Mouse (Mus musculus) ES-E14 (cell line): ENCODE measurements at regions not wholly inside any gene's neighbourhood (a gene's known extent, or its start where the extent isn't known, plus 50 kb on each side); places are given as distances from the start of the nearest gene placed in this dataset.
A peak's percentile ranks its signal among the peaks of the same experiment; 100 is the strongest.

Experiments
- DNase-seq: peaks from one replicate; pipeline ENCODE4 v3.0.0-alpha.2; 2013; ENCODE audit warnings: low read depth, low spot score
- H3K27ac ChIP-seq: 2 replicates; pipeline ENCODE4 v1.5.1; 2012; ENCODE audit warnings: low read depth, mild to moderate bottlenecking, low read length, moderate library complexity, mixed read lengths; ENCODE audit not compliant: poor library complexity, insufficient read depth, severe bottlenecking
- H3K36me3 ChIP-seq: 2 replicates; pipeline ENCODE4 v1.6.1; 2012; ENCODE audit warnings: mild to moderate bottlenecking, low read length, moderate library complexity, mixed read lengths; ENCODE audit not compliant: control insufficient read depth, poor library complexity, insufficient read depth, severe bottlenecking
- H3K4me1 ChIP-seq, 2 experiments: fragments of 150-350 bp in 1 of 2; sonication (generic) in 1 of 2; 2 replicates each; pipeline ENCODE4 v1.6.1; 2012; ENCODE audit warnings: low read length in 2 of 2, mild to moderate bottlenecking in 1 of 2, mixed read lengths in 1 of 2; ENCODE audit not compliant: control insufficient read depth in 2 of 2, insufficient read depth in 2 of 2, poor library complexity in 1 of 2
- H3K4me3 ChIP-seq, 2 experiments: fragments of 150-350 bp in 1 of 2; sonication (generic) in 1 of 2; 2 replicates each; pipeline ENCODE4 v1.5.1; 2012; ENCODE audit warnings: low read length in 2 of 2, low read depth in 1 of 2, mild to moderate bottlenecking in 1 of 2, mixed read lengths in 1 of 2; ENCODE audit not compliant: insufficient read depth in 1 of 2, poor library complexity in 1 of 2, severe bottlenecking in 1 of 2
- H3K9ac ChIP-seq: 2 replicates; pipeline ENCODE4 v1.6.1; 2012; ENCODE audit warnings: low read depth, mild to moderate bottlenecking, low read length, mixed read lengths; ENCODE audit not compliant: poor library complexity, insufficient read depth, severe bottlenecking
- H3K9me3 ChIP-seq: fragments of 150-350 bp; sonication (generic); 2 replicates; pipeline ENCODE4 v1.6.1; 2012; ENCODE audit warnings: low read depth, mild to moderate bottlenecking, low read length; ENCODE audit not compliant: control insufficient read depth, insufficient read depth
- CHD2 ChIP-seq: IDR thresholded peaks from 2 replicates; pipeline ENCODE4 v1.6.1; 2014; ENCODE audit warnings: mild to moderate bottlenecking, low read depth, low read length, inconsistent platforms
- HCFC1 ChIP-seq: IDR thresholded peaks from 2 replicates; pipeline ENCODE4 v1.6.1; 2012; ENCODE audit warnings: low read length, inconsistent platforms, borderline replicate concordance; ENCODE audit not compliant: insufficient read depth
- MAFK ChIP-seq: IDR thresholded peaks from 2 replicates; pipeline ENCODE4 v1.6.1; 2014; ENCODE audit warnings: mild to moderate bottlenecking, low read depth, low read length, inconsistent platforms; ENCODE audit not compliant: insufficient read depth
- ZC3H11A ChIP-seq: IDR thresholded peaks from 2 replicates; pipeline ENCODE4 v1.6.1; 2012; ENCODE audit warnings: low read depth, mild to moderate bottlenecking, inconsistent platforms, low read length, borderline replicate concordance
- ZNF384 ChIP-seq: IDR thresholded peaks from 2 replicates; pipeline ENCODE4 v1.6.1; 2012; ENCODE audit warnings: low read depth, low read length, inconsistent platforms
- in situ Hi-C, 2 experiments: fragments of 600-800 bp; cut with MboI; formaldehyde crosslinking; loops; one replicate each; pipeline ENCODE4 v1.15.1; 2025; ENCODE audit warnings: low sequenced_read_pairs in 2 of 2, inconsistent platforms in 1 of 2; ENCODE audit not compliant: unreplicated experiment in 2 of 2

GRCm38 (mm10) chr14:58519086-58519485 lies 448.7 kb downstream of the Fgf9 start:
- Histone ChIP-seq H3K4me1 (no peaks in the 10 kb centered on the region), H3K4me3 (no peak overlapping the region), H3K36me3 (no peaks in the 10 kb centered on the region), H3K9me3 (no peaks in the 10 kb centered on the region), H3K27ac (no peak overlapping the region), H3K9ac (no peak overlapping the region)
- TF ChIP-seq CHD2 (no peak), HCFC1 (no peak), ZC3H11A (no peak), MAFK (no peak)
- in situ Hi-C loops = loop anchor here in 1 of 2 experiments (10.0 kb wide), 1 partner anchor 56 kb away; no protein-coding TSS in a partner anchor
- no peak for DNase-seq

GRCm38 (mm10) chr14:58516543-58516942 lies 446.2 kb downstream of the Fgf9 start:
- H3K4me3 ChIP-seq = no peak overlapping the region
- TF ChIP-seq ZC3H11A (no peak), CHD2 (no peak), HCFC1 (no peak), MAFK (no peak), ZNF384 (no peak)
- no peak for DNase-seq
- H3K27ac ChIP-seq = no peak overlapping the region
- no peaks in the 10 kb centered on the region for H3K36me3 ChIP-seq
- H3K9me3 ChIP-seq = no peaks in the 10 kb centered on the region
- in situ Hi-C loops = loop anchor here in 1 of 2 experiments (10.0 kb wide), 1 partner anchor 58 kb away; no protein-coding TSS in a partner anchor
- no peak overlapping the region for H3K9ac ChIP-seq
- H3K4me1 ChIP-seq = no peaks in the 10 kb centered on the region

GRCm38 (mm10) chr14:58512177-58512576 lies 441.8 kb downstream of the Fgf9 start:
- H3K36me3 ChIP-seq = no peaks in the 10 kb centered on the region
- H3K9ac ChIP-seq = no peak overlapping the region
- H3K9me3 ChIP-seq = no peaks in the 10 kb centered on the region
- DNase-seq = no peak
- in situ Hi-C loops = loop anchor here in 1 of 2 experiments (10.0 kb wide), 1 partner anchor 63 kb away; no protein-coding TSS in a partner anchor
- no peaks in the 10 kb centered on the region for H3K4me1 ChIP-seq
- TF ChIP-seq HCFC1 = no peak
- no peak for TF ChIP-seq ZC3H11A
- TF ChIP-seq CHD2 = no peak
- no peak for TF ChIP-seq MAFK
- no peak for TF ChIP-seq ZNF384
- H3K27ac ChIP-seq = no peak overlapping the region
- no peak overlapping the region for H3K4me3 ChIP-seq

GRCm38 (mm10) chr14:58511571-58511985 lies 441.2 kb downstream of the Fgf9 start:
- Histone ChIP-seq H3K9ac (no peak overlapping the region), H3K4me3 (no peak overlapping the region), H3K27ac (no peak overlapping the region), H3K9me3 (no peaks in the 10 kb centered on the region), H3K36me3 (no peaks in the 10 kb centered on the region), H3K4me1 (no peaks in the 10 kb centered on the region)
- TF ChIP-seq MAFK (no peak), ZC3H11A (no peak), HCFC1 (no peak)
- no peak for DNase-seq
- in situ Hi-C loops = loop anchor here in 1 of 2 experiments (10.0 kb wide), 1 partner anchor 63 kb away; no protein-coding TSS in a partner anchor

GRCm38 (mm10) chr14:58510790-58511189 lies 440.4 kb downstream of the Fgf9 start:
- Histone ChIP-seq H3K9me3 (no peaks in the 10 kb centered on the region), H3K9ac (no peak overlapping the region), H3K27ac (no peak overlapping the region), H3K36me3 (no peaks in the 10 kb centered on the region), H3K4me3 (no peak overlapping the region), H3K4me1 (no peaks in the 10 kb centered on the region)
- in situ Hi-C loops = loop anchor here in 1 of 2 experiments (10.0 kb wide), 1 partner anchor 64 kb away; no protein-coding TSS in a partner anchor
- no peak for TF ChIP-seq MAFK
- TF ChIP-seq CHD2 = no peak
- no peak for TF ChIP-seq ZNF384
- TF ChIP-seq HCFC1 = no peak
- TF ChIP-seq ZC3H11A = peak; percentile 70; the same call in 1 of the 2 replicates
- DNase-seq = peak; percentile 31
